Mouse (Mus musculus): Measurements from ENCODE around the gene Pde4b. TPM values are rescaled to one million over a fixed set of nuclear protein-coding genes. Genes with fewer than 3 reads are reported as not detected.

Pde4b gene
- polyA plus RNA-seq, 1 experiment from 2014 or later, result 15.6 TPM

DNA sequence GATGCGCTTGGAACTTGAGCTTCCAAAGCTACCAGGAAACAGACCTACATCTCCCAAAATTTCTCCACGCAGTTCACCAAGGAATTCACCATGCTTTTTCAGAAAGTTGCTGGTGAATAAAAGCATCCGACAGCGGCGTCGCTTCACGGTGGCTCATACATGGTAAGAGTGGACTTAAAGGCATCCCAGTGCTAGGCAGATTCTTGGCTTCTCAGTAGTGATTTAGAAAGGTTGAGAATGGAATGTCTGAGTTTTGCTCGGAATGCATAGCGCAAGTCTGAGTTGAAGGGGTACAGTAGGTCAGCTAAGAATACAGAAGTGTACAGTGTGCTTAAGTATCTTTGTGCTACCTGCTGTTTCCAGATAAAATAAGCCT lies 167.9 kb downstream of the Pde4b start:
- no peaks in the 10 kb centered on the region for H3K9me3 ChIP-seq
- no peaks in the 10 kb centered on the region for H3K27me3 ChIP-seq (replicated peaks)
- peak overlapping the region; percentile 74 for H3K4me2 ChIP-seq (replicated peaks)
- WGBS, result 34% methylated on average over 9 of the region's 9 CpGs
- no peaks in the 10 kb centered on the region for H3K36me3 ChIP-seq
- H3K9ac ChIP-seq, result peak overlapping the region; percentile 57
- H3K4me3 ChIP-seq, result peak overlapping the region; percentile 36
- H3K27ac ChIP-seq, result 0 out of 2 replicates have a peak overlapping the region, but pooled peaks have one; percentile 33
- H3K4me1 ChIP-seq, result 0 out of 2 replicates have a peak, but pooled peaks cover 3% of the 10 kb centered on the region
- ATAC-seq (ENCODE audit: low FRiP score, low read depth), result peak; percentile 27; the same call in 1 of the 2 replicates

DNA sequence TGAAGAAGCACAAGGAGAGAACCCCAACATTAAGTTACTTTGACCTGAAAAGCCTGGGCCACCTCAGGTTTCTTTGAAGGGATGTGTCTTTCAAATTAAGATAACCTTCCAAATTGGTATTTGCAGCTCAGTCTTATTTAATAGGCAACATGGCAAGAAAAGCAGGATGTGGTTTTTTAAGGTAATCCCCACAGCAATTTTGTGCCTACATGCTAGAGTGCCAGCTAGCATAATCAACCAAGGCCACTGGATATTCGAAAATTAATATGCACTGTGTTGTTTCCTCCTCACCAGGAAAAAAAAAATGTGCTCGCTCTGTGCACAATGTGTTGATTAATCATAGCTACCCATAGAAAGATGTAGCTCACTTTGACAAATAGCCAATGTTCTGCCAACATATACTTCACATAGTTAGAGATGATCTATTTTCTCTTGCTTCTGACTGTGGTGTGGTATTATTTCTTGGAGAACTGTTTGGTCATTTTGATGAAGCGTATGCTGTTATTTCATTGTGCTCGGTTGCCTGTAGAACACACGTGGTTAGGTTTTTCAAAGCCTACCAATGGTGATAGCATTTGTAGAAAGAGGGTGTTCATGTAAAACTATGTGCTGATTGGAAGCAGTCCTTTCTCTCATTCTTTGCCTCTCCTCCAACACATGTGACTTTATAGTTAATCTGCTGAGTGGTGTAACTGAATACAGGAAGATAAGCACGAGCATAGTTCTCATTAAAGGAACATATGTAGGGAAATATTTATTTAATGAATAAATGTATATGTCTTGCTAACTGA lies 169.0 kb downstream of the Pde4b start:
- no peak overlapping the region for H3K4me3 ChIP-seq
- no peak for ATAC-seq (ENCODE audit: low FRiP score, low read depth)
- no peak overlapping the region for H3K9ac ChIP-seq
- H3K4me2 ChIP-seq (replicated peaks), result peak overlapping the region; percentile 74
- H3K4me1 ChIP-seq, result 0 out of 2 replicates have a peak, but pooled peaks cover 3% of the 10 kb centered on the region
- no peaks in the 10 kb centered on the region for H3K9me3 ChIP-seq
- H3K27ac ChIP-seq, result no peak overlapping the region
- H3K27me3 ChIP-seq (replicated peaks), result no peaks in the 10 kb centered on the region
- WGBS, result 77% methylated on average over 6 of the region's 6 CpGs
- H3K36me3 ChIP-seq, result no peaks in the 10 kb centered on the region

DNA sequence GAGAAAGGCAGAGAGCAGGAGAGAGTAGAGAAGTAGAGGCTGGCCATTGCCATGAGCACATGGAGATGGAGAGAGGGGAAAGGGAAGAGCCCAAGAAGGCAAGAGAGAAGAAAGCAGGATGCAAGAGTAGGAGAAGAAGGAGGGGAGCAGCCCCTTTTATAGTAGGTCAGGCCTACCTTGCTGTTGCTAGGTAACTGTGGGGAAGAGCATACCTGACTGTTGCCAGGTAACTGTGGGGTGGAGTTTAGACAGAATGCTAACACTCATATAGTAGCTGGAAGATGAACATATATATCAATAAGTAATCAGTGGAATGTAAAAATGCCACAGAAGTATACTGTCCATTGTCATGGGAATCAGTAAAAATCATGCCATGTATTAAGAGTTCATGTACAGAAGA lies 172.9 kb downstream of the Pde4b start:
- no peak overlapping the region for H3K4me3 ChIP-seq
- no peaks in the 10 kb centered on the region for H3K9me3 ChIP-seq
- no peak overlapping the region for H3K9ac ChIP-seq
- no peak for ATAC-seq (ENCODE audit: low FRiP score, low read depth)
- H3K36me3 ChIP-seq, result no peaks in the 10 kb centered on the region
- no peaks in the 10 kb centered on the region for H3K4me1 ChIP-seq
- no peak overlapping the region for H3K27ac ChIP-seq
- H3K27me3 ChIP-seq (replicated peaks), result no peaks in the 10 kb centered on the region
- H3K4me2 ChIP-seq (replicated peaks), result no peak overlapping the region

DNA sequence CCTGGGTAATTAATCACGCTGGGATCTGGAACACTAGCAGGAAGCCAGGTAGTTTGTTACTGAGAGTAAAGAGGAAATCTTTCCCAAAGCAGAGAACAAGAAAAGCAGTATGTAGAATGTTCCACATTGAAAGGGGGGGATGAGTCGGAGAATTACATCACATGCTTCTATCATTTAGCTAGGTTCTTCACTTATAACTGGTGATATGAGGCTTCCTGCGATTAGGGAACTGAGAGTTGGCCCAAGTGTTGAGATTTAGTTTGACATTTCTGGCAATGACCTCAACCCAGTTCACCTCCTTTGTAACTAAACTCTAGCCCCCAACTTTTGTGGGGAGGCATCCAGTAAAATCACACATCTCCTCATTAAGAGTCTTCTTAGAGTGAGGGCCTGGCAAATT lies 185.0 kb downstream of the Pde4b start:
- ATAC-seq (ENCODE audit: low FRiP score, low read depth), result no peak

DNA sequence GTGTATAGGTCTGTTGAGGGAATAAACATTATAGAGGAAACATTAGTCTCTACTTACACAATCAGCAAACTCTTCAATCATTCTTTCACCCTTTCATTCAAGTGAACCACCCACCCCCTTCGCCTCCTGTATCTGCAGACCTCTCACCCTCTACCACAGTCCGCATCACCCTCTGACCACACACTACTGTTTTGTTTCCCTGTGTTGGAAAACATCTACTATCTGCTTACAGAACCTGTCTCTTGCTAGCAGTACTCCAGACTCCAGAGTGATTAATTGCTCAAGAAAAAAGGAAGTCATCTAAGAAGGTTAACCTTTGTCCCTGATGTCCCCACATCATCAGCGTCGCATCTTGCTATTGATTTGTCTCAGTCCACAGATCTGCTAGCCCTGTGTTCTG lies 185.4 kb downstream of the Pde4b start:
- no peak overlapping the region for H3K27ac ChIP-seq
- ATAC-seq (ENCODE audit: low FRiP score, low read depth), result no peak
- no peaks in the 10 kb centered on the region for H3K36me3 ChIP-seq
- 73% methylated on average over 4 of the region's 4 CpGs for whole genome bisulfite sequencing
- H3K9me3 ChIP-seq, result no peaks in the 10 kb centered on the region
- no peak overlapping the region for H3K9ac ChIP-seq
- no peak overlapping the region for H3K4me3 ChIP-seq
- no peaks in the 10 kb centered on the region for H3K4me1 ChIP-seq
- H3K4me2 ChIP-seq (replicated peaks), result no peak overlapping the region
- no peaks in the 10 kb centered on the region for H3K27me3 ChIP-seq (replicated peaks)

More for the DNA sequence above, 185.0 kb downstream of the Pde4b start:
- H3K4me3 ChIP-seq, result no peak overlapping the region
- H3K4me2 ChIP-seq (replicated peaks), result no peak overlapping the region
- H3K4me1 ChIP-seq, result no peaks in the 10 kb centered on the region
- 87% methylated on average over 3 of the region's 3 CpGs for WGBS
- H3K9ac ChIP-seq, result no peak overlapping the region
- H3K27me3 ChIP-seq (replicated peaks), result no peaks in the 10 kb centered on the region
- no peaks in the 10 kb centered on the region for H3K36me3 ChIP-seq
- no peaks in the 10 kb centered on the region for H3K9me3 ChIP-seq
- no peak overlapping the region for H3K27ac ChIP-seq

DNA sequence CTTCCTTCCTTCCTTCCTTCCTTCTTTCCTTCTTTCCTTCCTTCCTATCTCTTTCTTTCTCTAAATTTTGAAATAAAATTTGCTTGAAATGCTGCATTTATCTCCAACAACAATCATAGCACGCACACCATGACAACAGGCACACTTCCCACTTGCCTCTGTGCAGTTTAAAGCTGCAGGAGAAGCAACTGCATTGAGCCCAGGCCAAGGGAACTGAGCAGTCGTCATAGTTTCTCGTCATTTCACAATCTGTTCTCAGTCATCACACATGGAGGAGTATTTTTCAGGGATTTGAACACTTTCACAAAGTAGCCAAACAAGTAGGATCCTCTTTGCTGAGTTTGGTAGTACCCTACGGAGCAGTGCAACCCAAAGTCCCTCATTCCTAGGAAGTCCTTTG lies 188.4 kb downstream of the Pde4b start:
- Histone ChIP-seq H3K4me2 (replicated peaks) (no peak overlapping the region), H3K27me3 (replicated peaks) (no peaks in the 10 kb centered on the region), H3K9ac (no peak overlapping the region), H3K9me3 (no peaks in the 10 kb centered on the region), H3K4me1 (no peaks in the 10 kb centered on the region), H3K4me3 (no peak overlapping the region), H3K36me3 (no peaks in the 10 kb centered on the region), H3K27ac (no peak overlapping the region)
- 84% methylated on average over 4 of the region's 4 CpGs for WGBS
- ATAC-seq (ENCODE audit: low FRiP score, low read depth), result no peak

DNA sequence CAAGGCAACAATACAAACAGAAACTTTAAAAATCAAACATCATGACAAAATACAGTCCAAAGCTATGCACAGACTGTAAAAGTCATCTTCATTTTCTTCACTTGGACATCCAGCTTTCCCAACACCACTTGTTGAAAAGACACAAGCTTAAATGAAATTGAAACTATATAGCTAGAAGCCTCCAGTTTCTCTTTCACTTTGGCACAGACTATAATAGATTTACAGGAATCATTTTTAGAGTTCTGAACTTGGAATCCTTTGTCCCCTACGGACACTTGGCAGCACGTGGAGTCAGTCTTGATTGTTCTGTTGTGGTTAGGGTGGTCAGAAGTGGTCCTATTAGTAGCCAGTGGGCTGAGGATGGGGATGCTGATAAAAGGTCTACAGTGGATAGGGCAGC lies 191.6 kb downstream of the Pde4b start:
- Histone ChIP-seq H3K9me3 (no peaks in the 10 kb centered on the region), H3K36me3 (no peaks in the 10 kb centered on the region), H3K27ac (no peak overlapping the region), H3K9ac (no peak overlapping the region), H3K4me1 (no peaks in the 10 kb centered on the region), H3K4me3 (no peak overlapping the region), H3K27me3 (replicated peaks) (no peaks in the 10 kb centered on the region), H3K4me2 (replicated peaks) (no peak overlapping the region)
- ATAC-seq (ENCODE audit: low FRiP score, low read depth), result no peak
- WGBS, result 90% methylated on average over 2 of the region's 2 CpGs

DNA sequence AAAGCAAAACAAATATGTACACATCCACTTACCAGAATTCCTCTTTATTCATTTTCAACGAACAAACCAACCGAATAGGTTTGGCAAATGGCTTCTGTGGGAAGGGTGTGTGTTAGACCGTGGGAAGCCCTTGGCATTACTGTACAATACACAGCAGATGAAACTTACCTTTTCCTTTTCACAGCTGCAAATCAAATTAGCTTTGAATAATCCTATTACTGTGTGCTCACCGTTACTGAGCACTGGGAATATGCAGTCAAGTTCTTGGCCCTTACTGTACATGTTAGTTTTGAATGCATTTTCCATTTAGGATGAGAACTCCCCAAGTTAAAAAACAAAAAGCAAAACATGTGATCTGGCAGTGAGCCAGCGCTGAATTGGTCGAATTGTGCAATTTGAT lies 199.8 kb downstream of the Pde4b start:
- Histone ChIP-seq H3K27me3 (replicated peaks) (no peaks in the 10 kb centered on the region), H3K9me3 (no peaks in the 10 kb centered on the region), H3K4me2 (replicated peaks) (no peak overlapping the region), H3K9ac (no peak overlapping the region), H3K4me1 (no peaks in the 10 kb centered on the region), H3K4me3 (no peak overlapping the region), H3K27ac (no peak overlapping the region), H3K36me3 (no peaks in the 10 kb centered on the region)
- no peak for ATAC-seq (ENCODE audit: low FRiP score, low read depth)
- 87% methylated on average over 6 of the region's 6 CpGs for WGBS

DNA sequence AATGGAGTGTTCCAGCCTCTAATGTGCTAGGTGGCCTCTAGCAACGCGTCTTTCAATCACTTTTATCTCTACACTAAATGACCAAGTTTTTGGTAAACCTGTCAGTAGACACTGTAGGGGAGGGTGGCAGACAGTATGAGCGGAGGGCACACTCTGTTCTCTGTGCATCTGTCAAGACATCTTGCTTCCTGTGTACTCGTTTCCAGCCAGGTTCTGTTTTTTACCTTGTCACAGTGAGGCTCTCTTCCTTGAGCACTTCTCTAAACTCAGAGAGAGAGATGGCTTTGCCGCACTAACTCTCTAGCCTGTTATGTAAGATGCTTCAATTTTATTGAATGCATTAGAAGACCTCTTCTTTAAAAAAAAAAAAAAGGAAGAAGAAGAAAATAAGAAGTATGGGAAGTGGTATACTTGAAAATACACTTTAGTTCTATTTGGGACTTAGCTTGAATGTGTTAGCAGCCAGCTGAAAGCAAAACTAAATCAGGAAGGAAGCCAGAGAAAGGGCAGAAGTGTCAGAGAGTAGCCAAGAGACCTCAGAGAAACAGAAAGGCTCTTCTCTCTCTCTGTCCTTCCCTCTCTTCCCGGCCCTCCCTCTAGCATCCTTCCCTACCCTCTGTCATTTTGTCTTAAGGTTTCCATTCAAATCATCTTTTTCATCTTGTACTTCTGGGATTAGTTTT lies 202.8 kb downstream of the Pde4b start:
- no peak overlapping the region for H3K4me3 ChIP-seq
- no peak overlapping the region for H3K9ac ChIP-seq
- H3K9me3 ChIP-seq, result no peaks in the 10 kb centered on the region
- no peaks in the 10 kb centered on the region for H3K27me3 ChIP-seq (replicated peaks)
- no peak for ATAC-seq (ENCODE audit: low FRiP score, low read depth)
- H3K36me3 ChIP-seq, result no peaks in the 10 kb centered on the region
- H3K4me2 ChIP-seq (replicated peaks), result no peak overlapping the region
- WGBS, result 82% methylated on average over 6 of the region's 6 CpGs
- no peaks in the 10 kb centered on the region for H3K4me1 ChIP-seq
- no peak overlapping the region for H3K27ac ChIP-seq

DNA sequence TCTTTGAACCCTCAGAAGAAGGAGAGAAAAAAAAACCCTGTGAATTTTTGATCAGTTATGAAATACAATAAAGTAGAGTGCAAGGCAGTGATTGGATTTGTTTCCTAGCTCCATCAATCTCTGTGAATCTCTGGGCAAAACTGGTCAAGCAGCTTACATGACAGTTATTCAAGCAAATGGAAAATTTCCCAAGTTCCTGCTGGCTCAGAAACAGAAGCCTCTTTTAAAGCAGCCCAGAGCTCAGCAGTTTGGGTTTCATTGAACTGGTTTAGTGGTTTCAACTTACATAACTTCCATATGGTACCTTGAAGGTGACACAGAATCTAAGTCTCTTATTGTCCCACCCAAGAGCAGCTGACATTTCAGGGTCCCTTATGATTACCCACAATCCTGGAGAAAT lies 210.2 kb downstream of the Pde4b start:
- ATAC-seq (ENCODE audit: low FRiP score, low read depth), result no peak
- no peaks in the 10 kb centered on the region for H3K4me1 ChIP-seq
- no peak overlapping the region for H3K27ac ChIP-seq
- no peak overlapping the region for H3K4me2 ChIP-seq (replicated peaks)
- no peaks in the 10 kb centered on the region for H3K9me3 ChIP-seq
- no peak overlapping the region for H3K9ac ChIP-seq
- H3K36me3 ChIP-seq, result no peaks in the 10 kb centered on the region
- H3K4me3 ChIP-seq, result no peak overlapping the region
- H3K27me3 ChIP-seq (replicated peaks), result no peaks in the 10 kb centered on the region

DNA sequence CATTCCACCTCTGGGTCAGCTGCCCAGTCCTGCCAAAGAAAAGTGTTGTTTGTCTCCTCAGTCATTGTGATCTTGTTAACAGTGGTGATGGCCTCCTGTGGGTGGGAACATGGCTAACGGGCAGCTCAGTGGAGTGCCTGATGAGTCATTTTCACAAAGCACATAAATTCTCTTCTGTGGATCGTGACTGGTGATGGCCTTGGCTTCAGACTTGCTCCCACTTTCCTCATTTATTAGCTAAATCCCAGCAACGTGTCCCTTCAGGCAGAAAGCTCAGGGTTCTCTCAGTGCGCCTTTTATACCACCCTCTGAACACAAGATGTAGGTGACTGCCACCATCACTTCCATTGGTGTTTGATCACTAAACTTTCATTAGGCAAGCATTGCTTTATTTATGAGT lies 215.2 kb downstream of the Pde4b start:
- Histone ChIP-seq H3K36me3 (no peaks in the 10 kb centered on the region), H3K27ac (no peak overlapping the region), H3K4me3 (no peak overlapping the region), H3K27me3 (replicated peaks) (no peaks in the 10 kb centered on the region), H3K9ac (no peak overlapping the region), H3K9me3 (no peaks in the 10 kb centered on the region), H3K4me1 (no peaks in the 10 kb centered on the region), H3K4me2 (replicated peaks) (no peak overlapping the region)
- ATAC-seq (ENCODE audit: low FRiP score, low read depth), result no peak
- WGBS, result 70% methylated on average over 4 of the region's 4 CpGs

DNA sequence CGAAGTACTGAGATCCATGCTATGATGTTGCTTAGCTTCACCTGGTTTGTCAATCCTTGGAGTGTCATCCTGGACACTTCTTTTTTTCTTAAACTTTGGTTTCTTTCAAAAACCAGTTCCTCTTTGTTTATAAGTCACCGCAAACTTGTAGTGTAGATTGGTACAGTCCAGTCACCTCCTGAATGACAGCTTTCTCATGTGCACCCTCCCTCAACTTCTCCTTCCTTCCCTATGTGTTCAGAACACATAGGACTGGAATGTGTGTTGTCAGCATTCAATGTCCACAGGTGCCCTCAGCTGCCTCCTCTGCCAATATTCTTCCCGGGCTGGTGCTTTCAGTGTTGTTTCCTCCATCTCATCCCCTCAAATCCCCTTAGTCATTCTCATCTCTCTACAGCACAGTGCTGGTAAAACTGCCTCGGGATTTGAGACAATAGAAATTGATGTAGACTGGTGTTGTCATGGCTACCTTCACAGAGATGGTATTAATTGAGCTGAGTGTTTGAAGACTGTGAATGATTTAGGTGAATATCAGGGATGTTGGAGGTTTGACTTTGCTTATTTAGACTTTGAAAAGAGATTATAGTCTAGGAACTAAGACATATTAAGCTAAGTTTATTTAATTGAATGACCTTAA lies 220.4 kb downstream of the Pde4b start:
- 72% methylated on average over 4 of the region's 4 CpGs for WGBS
- Histone ChIP-seq H3K27ac (no peak overlapping the region), H3K9me3 (no peaks in the 10 kb centered on the region), H3K9ac (no peak overlapping the region), H3K36me3 (no peaks in the 10 kb centered on the region), H3K4me1 (no peaks in the 10 kb centered on the region), H3K4me3 (no peak overlapping the region), H3K4me2 (replicated peaks) (no peak overlapping the region), H3K27me3 (replicated peaks) (no peaks in the 10 kb centered on the region)
- ATAC-seq (ENCODE audit: low FRiP score, low read depth), result no peak
